ENCODE assay signal across 14 mouse cellular contexts in the genomic region with DNA sequence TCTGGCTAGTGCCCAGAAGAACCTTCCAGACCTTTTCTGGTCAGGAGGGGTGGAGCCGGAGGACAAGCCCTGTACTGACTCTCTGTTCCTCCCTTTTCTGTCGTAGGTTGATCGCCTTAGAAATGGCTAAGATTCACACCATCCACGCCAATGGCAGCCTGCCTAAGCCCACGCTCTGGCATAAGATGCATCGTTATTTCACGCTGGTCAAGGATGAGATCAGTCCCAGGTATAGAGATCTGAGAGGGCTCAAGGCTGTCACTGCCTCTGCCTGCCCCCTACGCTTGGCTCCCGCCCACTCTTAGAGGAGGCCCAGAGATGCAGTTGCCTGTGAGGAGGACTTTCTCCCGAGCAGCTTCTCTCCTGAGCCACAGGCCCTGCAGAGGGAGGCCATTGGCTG. TPM values are rescaled to one million over a fixed set of nuclear protein-coding genes. Genes with fewer than 3 reads are reported as not detected.
A peak's percentile ranks its signal among the peaks of the same experiment; 100 is the strongest.
DNase-seq lines count a peak whose midpoint lies in the region; TF ChIP-seq lines count a peak whose summit lies in the region.
"Had no signal": no experiment of that assay in that cellular context is flagged by ENCODE, and none has a peak within 500 bp of the region (broad histone marks: within the 10 kb centered on the region; RNA-seq: fewer than 3 reads in every experiment).

No protein-coding gene starts in this region.

- H3K27ac ChIP-seq in gastrocnemius, adult 2 months: peak overlapping the region; percentile 59; the same call in 1 of the 2 replicates
- H3K27ac ChIP-seq: embryonic facial prominence, embryonic 13.5 days; forebrain, embryonic 15.5 days had no signal

- DNase-seq in adrenal gland, adult (ENCODE audit: inconsistent age in 2 of 2, low spot score in 1 of 2): peak; percentile 54 to 71
- DNase-seq in adrenal gland, adult 18-20 months (ENCODE audit: low spot score in 2 of 2): no peak
- no peak for DNase-seq in gastrocnemius, adult 2 months
- no peak for DNase-seq in gastrocnemius, adult 8-10 months (ENCODE audit: low spot score in 2 of 2)
- DNase-seq in right cerebral cortex, postnatal 25 days: peak; percentile 61
- no peak for DNase-seq in right cerebral cortex, postnatal 4 days
- no peak for DNase-seq in spleen, postnatal 4 days (ENCODE audit: low spot score in 2 of 2)
- DNase-seq in thymus, postnatal 25 days: no peak
- DNase-seq: heart, adult 11 months; kidney, adult 2 months had no signal

- H3K4me3 ChIP-seq in gastrocnemius, adult 2 months: no peak overlapping the region
- H3K4me3 ChIP-seq: embryonic facial prominence, embryonic 13.5 days; forebrain, embryonic 15.5 days had no signal

- intact Hi-C loops in gastrocnemius, adult 2 months (cut with DNase I): no loop called here

- TF ChIP-seq CTCF in gastrocnemius, adult 2 months (IDR thresholded peaks at IDR 0.05): no peak

RNA-seq across cellular contexts. Expression of a gene that starts 5.3 kb away (rescaled TPM):
- total RNA-seq in adrenal gland, adult 18-20 months (2021): 10 to 100 TPM in 1 of 2 experiments, 1 to 10 TPM in 1; 7.7 to 52.9 TPM
- total RNA-seq in gastrocnemius, adult 2 months (2021): under 1 TPM; 0.10 to 0.20 TPM
- total RNA-seq in gastrocnemius, adult 8-10 months (2022): under 1 TPM in 3 of 4 experiments, not detected in 1; 0.15 to 0.64 (median 0.40) TPM
- total RNA-seq: hematopoietic stem cell, adult 5-6 weeks had no signal

RNA-seq across cellular contexts. Expression of a gene that starts 18.3 kb away (rescaled TPM):
- 10 to 100 TPM in 1 of 2 experiments, 1 to 10 TPM in 1; 5.5 to 26.0 TPM for total RNA-seq in adrenal gland, adult 18-20 months (2021)
- under 1 TPM in 1 of 2 experiments, not detected in 1; 0.15 TPM for total RNA-seq in gastrocnemius, adult 2 months (2021)
- not detected for total RNA-seq in gastrocnemius, adult 8-10 months (2022)
- total RNA-seq: hematopoietic stem cell, adult 5-6 weeks; layer of hippocampus, adult 8-10 months had no signal

RNA-seq across cellular contexts. Expression of a gene that starts 47.0 kb away (rescaled TPM):
- total RNA-seq in adrenal gland, adult 18-20 months (2021): not detected
- not detected for total RNA-seq in gastrocnemius, adult 2 months (2021)
- total RNA-seq in gastrocnemius, adult 8-10 months (2022): not detected
- total RNA-seq: hematopoietic stem cell, adult 5-6 weeks; layer of hippocampus, adult 8-10 months had no signal

RNA-seq across cellular contexts. Expression of a gene that starts 55.5 kb away (rescaled TPM):
- total RNA-seq in adrenal gland, adult 18-20 months (2021): 10 to 100 TPM; 14.0 to 18.5 TPM
- total RNA-seq in gastrocnemius, adult 2 months (2021): 10 to 100 TPM in 1 of 2 experiments, 1 to 10 TPM in 1; 8.9 to 12.4 TPM
- total RNA-seq in gastrocnemius, adult 8-10 months (2022): 1 to 10 TPM; 4.0 to 8.7 (median 6.7) TPM

RNA-seq across cellular contexts. Expression of a gene that starts 59.0 kb away (rescaled TPM):
- total RNA-seq in adrenal gland, adult 18-20 months (2021): 1 to 10 TPM in 1 of 2 experiments, under 1 TPM in 1; 0.96 to 1.2 TPM
- total RNA-seq in gastrocnemius, adult 2 months (2021): not detected
- not detected for total RNA-seq in gastrocnemius, adult 8-10 months (2022)
- total RNA-seq: hematopoietic stem cell, adult 5-6 weeks; layer of hippocampus, adult 8-10 months had no signal

Comparison
In these comparisons a context has a peak if more than half of its experiments do, and no peak if none do; other contexts are left out.
1. DNase-seq: peak in adrenal gland, adult (2 of 2) and right cerebral cortex, postnatal 25 days (single experiment); none in adrenal gland, adult 18-20 months (0 of 2), gastrocnemius, adult 2 months (single experiment), gastrocnemius, adult 8-10 months (0 of 2), right cerebral cortex, postnatal 4 days (single experiment), spleen, postnatal 4 days (0 of 2) and thymus, postnatal 25 days (single experiment).
2. RNA of a gene that starts 5.3 kb away (total RNA-seq): 7.7 to 52.9 TPM in adrenal gland, adult 18-20 months; 0.15 to 0.64 TPM in gastrocnemius, adult 8-10 months and 0.10 to 0.20 TPM in gastrocnemius, adult 2 months; every median in the first group is over 4 times any median in the second.
3. RNA of a gene that starts 18.3 kb away (total RNA-seq): 5.5 to 26.0 TPM in adrenal gland, adult 18-20 months; 0.15 TPM in gastrocnemius, adult 2 months and not detected in gastrocnemius, adult 8-10 months; every median in the first group is over 4 times any median in the second.